Mouse (Mus musculus): Measurements from ENCODE around the gene Oog2.
"Not testable (repeated sequence)": the region's sequence is repeated elsewhere in the genome, so short reads cannot be mapped to it uniquely, and the experiment has no call there.

Oog2 gene

GRCm38 (mm10) chr4:144190419-144190818 is at the start of gene Oog2:
Oog2 (plus strand) TSS chr4:144190719.
- no peak for DNase-seq (ENCODE audit: extremely low spot score, low spot score)

- no peak for DNase-seq (ENCODE audit: extremely low spot score, low spot score)
These were observed 28.0 kb upstream of the Oog2 start, which contains the start of gene Oog3 for GRCm38 (mm10) chr4:144162563-144162962. Oog3 (minus strand) TSS chr4:144162663.

GRCm38 (mm10) chr4:144213218-144213617 is 22.7 kb downstream of the Oog2 start, which contains the start of gene C87977:
C87977 (minus strand) TSS chr4:144213318.
- DNase-seq (ENCODE audit: extremely low spot score, low spot score): not testable (repeated sequence)

All from neural tube, embryonic 10.5 days (tissue).